Mouse (Mus musculus): Measurements from ENCODE around the gene Sema6b.

Gene Sema6b

DNA sequence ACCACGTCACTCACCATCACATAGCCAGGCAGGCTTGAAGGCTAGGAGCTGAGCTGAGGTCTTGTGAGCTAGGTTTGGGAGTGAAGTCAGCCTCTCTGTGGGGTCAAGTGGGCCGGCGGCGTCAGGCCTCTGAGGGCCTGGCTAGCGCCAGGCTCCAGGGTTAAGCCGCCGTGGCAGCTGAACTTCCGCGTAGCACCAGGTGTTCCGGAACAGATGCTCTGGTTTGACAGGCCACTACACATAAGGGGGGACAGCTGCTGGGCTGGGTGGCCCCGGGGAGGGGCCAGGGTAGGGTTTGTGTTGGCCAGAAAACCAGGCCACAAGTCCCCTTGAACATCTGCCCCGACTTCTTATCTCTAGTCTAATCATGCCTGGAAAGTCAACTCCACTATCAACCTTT is 7.3 kb upstream of the Sema6b start:
- DNase-seq (ENCODE audit: extremely low spot score, low read depth, low spot score), result no peak

GRCm38 (mm10) chr17:56146131-56146530 is 6.0 kb upstream of the Sema6b start:
- no peak for DNase-seq (ENCODE audit: extremely low spot score, low read depth, low spot score)

DNA sequence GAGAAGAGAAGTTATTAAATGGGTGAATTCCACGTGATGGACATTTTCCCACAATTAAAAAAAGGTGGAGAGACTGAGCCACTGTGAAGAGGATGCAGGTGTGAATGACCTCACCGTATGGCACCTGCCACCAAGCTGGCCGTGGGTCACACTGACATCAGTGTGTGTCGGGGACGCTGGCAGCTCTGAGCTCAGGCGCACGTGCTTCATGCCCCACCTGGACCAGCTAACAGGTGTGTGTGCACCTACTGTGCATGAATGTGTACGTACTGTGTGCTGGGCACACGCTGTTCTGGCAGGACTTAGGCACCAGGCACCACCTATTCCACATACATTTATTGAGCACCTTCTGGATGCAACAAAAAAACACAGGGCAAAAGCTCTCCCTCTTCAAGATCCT is 4.4 kb upstream of the Sema6b start:
- no peak for DNase-seq (ENCODE audit: extremely low spot score, low read depth, low spot score)

GRCm38 (mm10) chr17:56141702-56142605 is 1.8 kb upstream of the Sema6b start:
- no peak for DNase-seq (ENCODE audit: extremely low spot score, low read depth, low spot score)

- DNase-seq (ENCODE audit: extremely low spot score, low read depth, low spot score), result no peak
These were observed 788 bp downstream of the Sema6b start for GRCm38 (mm10) chr17:56139355-56139754.

DNA sequence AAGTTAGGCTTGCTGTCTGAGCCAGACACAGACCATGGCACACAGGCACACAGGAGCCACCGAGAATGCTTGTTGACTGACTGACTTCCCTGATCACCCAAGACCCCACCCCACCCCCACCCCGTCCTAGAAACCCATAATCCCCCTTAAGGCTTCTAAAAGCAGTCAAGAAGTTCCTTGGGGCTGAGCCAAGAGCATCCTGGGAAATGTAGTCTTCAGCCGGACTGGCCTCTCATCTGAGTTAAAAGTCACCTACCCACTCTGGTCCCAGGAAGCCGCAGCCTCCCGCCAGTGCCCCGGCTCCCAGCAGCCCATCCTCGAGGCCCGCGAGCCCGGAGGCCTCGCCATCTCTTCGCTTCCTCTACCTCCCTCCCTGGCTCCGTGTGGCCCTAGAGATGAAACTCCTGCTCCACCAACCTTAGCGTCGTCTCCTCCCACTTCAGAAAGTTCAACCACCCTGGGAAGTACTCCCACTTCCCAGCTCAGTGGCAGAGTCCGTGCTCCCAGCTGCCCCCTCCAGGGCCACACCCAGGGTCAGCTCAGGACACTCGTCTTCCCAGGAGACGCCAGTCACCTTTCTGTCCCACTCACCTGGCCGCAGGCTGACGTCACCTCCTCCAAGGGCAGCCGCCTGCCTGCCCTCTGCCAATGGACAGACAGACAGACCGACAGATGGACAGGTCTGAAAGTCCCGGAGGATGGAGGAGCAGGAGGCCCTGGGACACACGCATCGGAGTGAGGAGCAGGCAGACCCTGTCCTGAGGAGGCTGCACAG is 2.1 kb downstream of the Sema6b start:
- no peak for DNase-seq (ENCODE audit: extremely low spot score, low read depth, low spot score)

GRCm38 (mm10) chr17:56136558-56136957 is 3.6 kb downstream of the Sema6b start:
- no peak for DNase-seq (ENCODE audit: extremely low spot score, low read depth, low spot score)

- no peak for DNase-seq (ENCODE audit: extremely low spot score, low read depth, low spot score)
These were observed 5.6 kb downstream of the Sema6b start for GRCm38 (mm10) chr17:56134463-56134971.

- DNase-seq (ENCODE audit: extremely low spot score, low read depth, low spot score), result no peak
These were observed 6.4 kb downstream of the Sema6b start for GRCm38 (mm10) chr17:56133457-56134363.

DNA sequence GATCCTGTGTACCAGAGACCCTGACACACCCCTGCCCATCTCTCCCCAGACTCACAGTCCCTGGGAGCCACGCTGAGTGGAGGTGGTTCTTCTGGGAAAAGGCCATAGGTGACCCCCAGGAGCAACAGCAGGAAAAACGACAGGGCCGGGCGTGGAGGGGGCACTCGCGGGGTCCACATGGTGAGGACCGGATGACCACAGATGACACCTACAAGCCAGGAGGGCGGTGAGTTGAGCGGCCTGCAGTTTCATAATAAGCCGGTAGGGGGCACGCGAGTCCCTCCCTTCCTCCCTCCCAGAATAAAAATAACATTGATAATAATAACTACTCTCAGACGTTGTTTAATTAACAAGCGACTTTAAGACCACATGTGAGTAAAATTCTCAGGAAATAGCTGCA is 7.5 kb downstream of the Sema6b start:
- no peak for DNase-seq (ENCODE audit: extremely low spot score, low read depth, low spot score)

DNA sequence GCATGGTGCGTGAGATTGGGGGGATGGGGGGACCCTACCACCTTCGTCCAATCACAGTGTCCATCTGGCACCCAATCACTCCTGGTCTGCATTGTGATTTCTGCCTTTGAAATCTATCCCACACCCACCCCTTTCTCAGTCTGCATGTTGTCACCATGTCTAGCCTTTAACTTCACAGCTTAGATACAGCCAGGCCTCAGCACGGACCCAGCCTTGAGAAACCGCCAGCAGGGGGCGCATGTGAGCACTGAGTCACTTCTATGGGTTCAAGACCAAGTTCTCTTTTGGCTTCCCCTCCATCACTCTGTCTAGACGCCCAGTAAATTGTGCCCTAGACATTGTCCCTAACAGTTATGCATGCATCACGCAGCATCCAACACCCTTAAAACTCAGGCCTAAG is 8.3 kb downstream of the Sema6b start:
- no peak for DNase-seq (ENCODE audit: extremely low spot score, low read depth, low spot score)

GRCm38 (mm10) chr17:56131136-56131535 is 9.0 kb downstream of the Sema6b start:
- DNase-seq (ENCODE audit: extremely low spot score, low read depth, low spot score), result no peak

- no peak for DNase-seq (ENCODE audit: extremely low spot score, low read depth, low spot score)
These were observed 11.9 kb downstream of the Sema6b start for GRCm38 (mm10) chr17:56128246-56128645.

DNA sequence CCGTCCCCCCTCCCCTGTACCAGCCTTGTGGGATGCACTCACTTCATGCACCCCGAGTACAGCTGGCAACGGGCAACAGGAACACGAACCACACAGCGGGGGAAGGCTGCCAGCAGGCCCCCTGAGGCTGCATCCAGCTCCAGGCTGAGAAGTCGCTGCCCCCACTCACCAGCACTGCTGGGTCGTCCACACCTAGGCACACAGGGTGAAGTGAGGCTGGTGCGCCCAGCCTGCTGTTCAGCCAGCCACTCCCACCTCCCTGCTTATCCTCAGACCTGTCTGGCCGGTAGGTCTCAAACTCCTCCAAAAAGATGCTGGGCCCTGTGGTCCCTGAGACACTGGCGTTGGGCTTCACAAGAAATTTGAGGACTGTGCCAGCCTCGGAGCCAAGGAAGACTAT is 14.0 kb downstream of the Sema6b start:
- no peak for DNase-seq (ENCODE audit: extremely low spot score, low read depth, low spot score)

DNA sequence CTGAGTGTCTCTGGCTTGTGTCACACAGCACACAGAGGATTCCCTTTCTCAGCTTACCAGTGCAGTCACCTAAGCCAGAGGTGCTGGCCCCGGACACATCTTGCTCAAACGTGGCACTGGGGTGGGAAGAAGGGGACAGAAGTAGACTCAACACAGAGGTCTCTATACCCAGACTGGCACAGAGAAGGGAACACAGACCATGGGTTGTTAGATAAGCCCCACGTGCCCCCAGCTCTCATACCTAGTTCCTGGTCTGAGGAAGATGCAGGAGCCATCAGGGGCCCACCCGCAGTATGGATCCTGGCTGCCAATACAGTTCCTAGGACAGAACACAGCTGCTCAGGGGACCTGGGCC is 14.9 kb downstream of the Sema6b start:
- no peak for DNase-seq (ENCODE audit: extremely low spot score, low read depth, low spot score)

DNA sequence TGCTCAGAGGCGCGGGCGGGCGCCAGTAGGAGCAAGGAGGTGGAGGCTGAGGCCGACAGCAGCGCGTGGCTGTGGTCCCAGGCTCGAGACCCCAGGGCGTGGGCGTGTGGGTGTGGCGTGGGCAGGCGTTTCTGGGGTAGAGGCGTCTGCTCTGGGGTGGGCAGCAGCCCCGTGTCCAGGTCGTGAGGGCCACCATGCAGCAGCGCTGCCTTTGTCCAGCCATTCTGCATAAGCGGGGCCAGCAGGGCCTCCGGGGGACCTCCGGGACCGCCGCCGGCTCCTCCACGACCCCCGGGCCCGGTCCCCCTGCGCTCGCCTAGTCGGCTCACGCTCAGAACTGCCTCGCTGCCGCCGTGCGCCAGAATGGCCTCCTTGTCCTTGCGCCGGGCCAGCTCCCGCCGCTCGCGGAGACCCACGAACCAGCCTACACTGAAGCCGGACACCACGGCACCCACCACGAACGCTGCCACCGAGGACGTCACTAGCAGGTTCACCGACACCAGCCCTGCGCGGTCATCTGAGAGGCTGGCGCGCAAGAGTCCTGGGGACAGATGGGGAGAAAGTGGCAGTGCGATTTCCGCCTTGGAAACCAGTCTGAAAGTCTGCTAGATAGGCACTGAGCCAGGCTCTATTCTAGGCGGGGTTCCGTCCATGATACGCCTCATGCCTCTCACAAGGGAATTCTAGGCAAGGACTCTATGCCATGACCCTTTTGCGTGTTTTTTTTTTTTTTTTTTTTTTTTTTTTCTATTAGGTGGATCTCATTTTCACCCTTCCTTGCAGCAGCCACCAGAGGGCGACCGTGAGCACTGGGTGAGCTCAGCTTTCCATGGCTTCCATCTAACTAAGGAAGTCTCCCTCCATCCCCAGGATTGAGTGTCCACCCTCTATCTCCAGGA is 15.5 kb downstream of the Sema6b start:
- no peak for DNase-seq (ENCODE audit: extremely low spot score, low read depth, low spot score)

GRCm38 (mm10) chr17:56123681-56124340 is 16.3 kb downstream of the Sema6b start:
- no peak for DNase-seq (ENCODE audit: extremely low spot score, low read depth, low spot score)

GRCm38 (mm10) chr17:56123161-56123560 is 17.0 kb downstream of the Sema6b start:
- DNase-seq (ENCODE audit: extremely low spot score, low read depth, low spot score), result no peak

GRCm38 (mm10) chr17:56121826-56122225 is 18.3 kb downstream of the Sema6b start, which contains the start of gene Lrg1:
Lrg1 (minus strand) TSS chr17:56122001.
- no peak for DNase-seq (ENCODE audit: extremely low spot score, low read depth, low spot score)
